Mouse (Mus musculus) lung, adult 10 weeks (tissue): ENCODE results near the gene Gm20696. TPM values are rescaled to one million over a fixed set of nuclear protein-coding genes. Genes with fewer than 3 reads are reported as not detected.

Experiments used
- polyA plus RNA-seq: library from polyadenylated mRNA; stranded (reverse); fragments of 350-450 nt; fragmentation: Illumina TruSeq; extraction: RNeasy Lipid Tissue Mini Kit (QIAGEN cat#74804); gene quantifications from one replicate; pipeline ENCODE4 v1.2.3, GENCODE M21; 2014; ENCODE audit warnings: low read depth, low replicate concordance; ENCODE audit not compliant: insufficient read depth

Gm20696 gene
- polyA plus RNA-seq: not detected

DNA sequence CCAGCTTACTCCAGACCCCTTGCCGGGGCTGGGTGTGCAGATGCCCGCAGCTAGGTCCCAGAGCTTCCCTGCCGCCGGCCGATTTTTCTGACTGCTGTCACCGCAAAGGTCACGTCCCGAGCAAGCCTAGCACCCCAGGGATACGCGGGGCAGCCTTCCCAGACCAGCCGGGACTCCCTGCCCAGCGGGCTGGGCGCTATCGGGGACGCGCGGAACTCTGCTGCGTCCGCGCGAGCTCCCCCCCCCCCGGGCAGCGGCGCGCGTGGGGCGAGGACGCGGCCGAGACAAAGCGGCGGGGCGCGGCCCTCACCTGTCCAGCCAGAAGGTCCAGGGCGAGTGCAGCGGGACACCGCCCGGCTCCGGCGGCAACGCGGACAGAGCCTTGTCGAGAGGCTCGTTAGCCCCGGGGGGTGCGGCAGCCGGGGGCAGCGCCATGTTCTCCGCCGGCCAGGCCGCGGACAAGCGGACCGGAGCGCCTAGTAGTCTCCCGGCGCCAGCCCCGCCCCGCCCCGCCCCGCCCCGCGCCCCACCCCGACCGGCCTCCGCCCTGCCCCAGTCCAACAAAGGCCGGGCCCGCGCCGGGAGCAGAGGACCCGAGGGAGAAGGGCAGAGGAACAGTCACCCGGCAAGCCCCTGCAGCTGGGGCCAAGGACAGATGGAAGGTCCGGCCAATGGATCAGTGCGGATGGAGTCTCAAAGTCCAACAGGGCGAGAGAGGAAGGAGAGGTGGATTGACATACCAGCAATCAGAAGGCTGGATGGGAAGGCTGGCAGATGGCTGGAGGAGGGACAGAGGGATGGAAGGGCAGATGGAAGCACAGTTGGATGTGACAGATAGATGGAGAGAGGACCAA, at the start of gene Gm20696, which contains the start of gene Eif4e3:
TSS of gene Gm20696 (minus strand) at position 480 of the 854 bp plus-strand sequence.
TSS of gene Eif4e3 (minus strand) at position 454 of the 854 bp plus-strand sequence.

DNA sequence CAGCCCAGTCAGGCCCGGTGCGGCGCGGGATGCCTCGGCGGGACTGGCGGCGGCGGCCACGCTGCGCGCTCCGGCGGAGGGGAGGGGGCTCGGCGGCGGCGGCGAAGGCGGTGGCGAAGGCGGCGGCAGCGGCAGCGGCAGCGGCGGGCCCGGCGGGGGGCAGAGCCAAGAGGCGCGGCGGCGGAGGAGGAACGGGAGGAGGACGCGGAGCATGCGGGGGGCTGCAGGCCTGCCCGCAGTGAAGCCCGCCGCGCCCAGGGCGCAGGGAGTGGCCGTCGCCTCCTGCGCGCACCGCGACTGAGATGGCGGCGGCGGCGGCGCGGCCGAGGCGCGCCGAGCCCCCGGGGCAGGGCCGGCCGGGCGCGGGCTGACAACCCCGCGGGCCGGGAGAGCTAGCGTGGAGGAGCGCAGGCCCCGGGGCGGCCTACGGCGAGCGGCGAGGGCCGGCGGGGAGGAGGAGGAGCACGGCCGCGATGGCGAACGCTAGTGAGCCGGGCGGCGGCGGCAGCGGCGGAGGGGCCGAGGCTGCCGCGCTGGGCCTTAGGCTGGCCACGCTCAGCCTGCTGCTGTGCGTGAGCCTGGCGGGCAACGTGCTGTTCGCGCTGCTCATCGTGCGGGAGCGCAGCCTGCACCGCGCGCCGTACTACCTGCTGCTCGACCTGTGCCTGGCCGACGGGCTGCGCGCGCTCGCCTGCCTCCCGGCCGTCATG, 25.8 kb upstream of the Gm20696 start, which contains the start of gene Gpr27:
TSS of gene Gpr27 (plus strand) at position 474 of the 710 bp plus-strand sequence.

DNA sequence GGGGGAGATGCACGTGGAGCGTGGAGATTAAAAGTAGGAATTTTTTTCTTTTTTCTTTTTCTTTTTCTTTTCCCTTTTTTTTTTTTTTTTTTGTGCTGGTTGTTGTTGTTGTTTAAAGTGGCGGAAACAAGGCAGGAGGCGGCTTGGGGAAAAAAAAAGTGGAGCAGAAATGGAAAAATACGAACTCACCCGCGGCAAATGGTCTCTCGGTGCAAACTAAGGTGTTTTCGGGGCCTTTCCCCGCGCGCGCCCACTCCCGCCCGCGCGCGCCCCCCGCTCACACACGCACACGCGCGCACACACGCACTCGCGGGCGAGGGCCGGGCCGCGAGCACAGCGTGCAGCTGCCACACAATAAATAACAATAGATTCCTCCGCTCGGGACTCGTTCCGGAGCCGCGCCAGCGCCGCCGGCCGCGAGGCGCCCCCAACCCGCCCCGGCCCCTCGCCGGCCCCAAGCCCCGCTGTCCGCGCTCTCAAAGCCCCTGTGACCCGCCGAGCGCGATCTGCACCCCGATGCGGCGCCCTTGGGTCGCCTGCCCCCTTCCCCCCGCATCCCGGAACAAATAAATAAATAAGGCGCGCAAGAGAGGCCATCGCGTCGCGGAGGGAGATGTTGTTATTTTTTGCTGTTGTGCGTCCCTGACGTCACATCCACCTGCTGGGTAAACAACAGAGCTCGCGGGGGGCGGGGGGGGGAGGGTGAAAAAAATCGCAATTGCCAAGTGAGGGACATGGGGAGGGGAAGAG, 144.1 kb downstream of the Gm20696 start, which contains the start of gene Foxp1:
TSS of gene Foxp1 (minus strand) at position 363 of the 750 bp plus-strand sequence.

Other genes starting within 250 kb of the Gm20696 start
- gene Foxp1, start 144.1 kb downstream of the Gm20696 start, polyA plus RNA-seq: 36.3 TPM
- 22.4 TPM for gene Eif4e3, start within 50 bp of the Gm20696 start, polyA plus RNA-seq
- gene Gpr27, start 25.9 kb upstream of the Gm20696 start, polyA plus RNA-seq: 1.9 TPM
- not detected for gene Prok2, start 59.6 kb upstream of the Gm20696 start, polyA plus RNA-seq